Comparison of ENCODE assay signal across 19 mouse cellular contexts in the genomic region with DNA sequence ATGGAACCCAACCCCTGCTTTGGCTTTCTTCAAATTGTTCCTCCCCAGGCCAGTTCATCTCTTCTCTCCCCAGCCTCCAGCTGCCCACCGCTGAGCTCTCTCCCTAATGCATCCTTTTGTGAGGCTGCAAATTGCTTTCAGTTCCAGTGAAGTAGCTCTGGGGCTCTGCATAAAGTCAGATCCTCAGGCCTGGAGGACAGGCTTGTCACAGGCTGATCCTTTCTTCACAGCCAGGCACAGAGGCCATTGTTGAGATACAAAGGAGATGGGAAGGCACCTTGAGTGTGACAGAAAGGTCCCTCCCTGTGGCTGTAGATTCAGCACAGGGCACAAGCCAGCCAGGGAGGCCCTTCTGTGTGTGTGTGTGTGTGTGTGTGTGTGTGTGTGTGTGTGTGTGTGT.
DNase-seq lines count a peak whose midpoint lies in the region; ATAC-seq lines count a peak whose summit lies in the region.
"Had no signal": no experiment of that assay in that cellular context is flagged by ENCODE, and none has a peak within 500 bp of the region (broad histone marks: within the 10 kb centered on the region; RNA-seq: fewer than 3 reads in every experiment).

No protein-coding gene starts in this region.

- no peaks in the 10 kb centered on the region for H3K36me3 ChIP-seq in hindbrain, embryonic 11.5 days (ENCODE audit: control insufficient read depth, insufficient read depth, low read length)
- H3K36me3 ChIP-seq in midbrain, embryonic 11.5 days (ENCODE audit: control insufficient read depth, insufficient read depth, low read length), result no peaks in the 10 kb centered on the region

- H3K4me1 ChIP-seq in hindbrain, embryonic 11.5 days (replicated peaks; ENCODE audit: control insufficient read depth, insufficient read depth, low read length), result peaks cover 4% of the 10 kb centered on the region
- peaks cover 22% of the 10 kb centered on the region for H3K4me1 ChIP-seq in midbrain, embryonic 11.5 days (ENCODE audit: control insufficient read depth, insufficient read depth, low read length)

- H3K9me3 ChIP-seq in hindbrain, embryonic 11.5 days (ENCODE audit: control insufficient read depth, low read length), result no peaks in the 10 kb centered on the region
- H3K9me3 ChIP-seq in midbrain, embryonic 11.5 days (ENCODE audit: control insufficient read depth, low read length), result no peaks in the 10 kb centered on the region

- 19% methylated on average over 1 of the region's 1 CpGs for WGBS in hindbrain, embryonic 11.5 days
- 0% methylated on average over 1 of the region's 1 CpGs for WGBS in midbrain, embryonic 11.5 days

- H3K27me3 ChIP-seq in hindbrain, embryonic 11.5 days (ENCODE audit: control insufficient read depth, insufficient read depth, low read length), result no peaks in the 10 kb centered on the region
- H3K27me3 ChIP-seq in midbrain, embryonic 11.5 days (ENCODE audit: control insufficient read depth, insufficient read depth, low read length), result peaks cover 15% of the 10 kb centered on the region

- peak overlapping the region; percentile 59; the same call in 1 of the 2 replicates for H3K27ac ChIP-seq in hindbrain, embryonic 11.5 days (ENCODE audit: low read depth, low read length)
- 0 out of 2 replicates have a peak overlapping the region, but pooled peaks have one; percentile 10 for H3K27ac ChIP-seq in midbrain, embryonic 11.5 days (ENCODE audit: low read depth, low read length)

- H3K4me2 ChIP-seq in hindbrain, embryonic 11.5 days (replicated peaks; ENCODE audit: low read depth, low read length), result no peak overlapping the region
- H3K4me2 ChIP-seq in midbrain, embryonic 11.5 days, result no peak overlapping the region
- H3K4me2 ChIP-seq: heart, embryonic 11.5 days had no signal

- H3K4me3 ChIP-seq in hindbrain, embryonic 11.5 days (ENCODE audit: low read depth, low read length), result no peak overlapping the region
- H3K4me3 ChIP-seq in midbrain, embryonic 11.5 days (ENCODE audit: low read depth, low read length), result no peak overlapping the region
- H3K4me3 ChIP-seq: myocyte had no signal

- peak; percentile 30 for DNase-seq in retina, postnatal 1 day
- no peak for DNase-seq in retina, embryonic 14.5 days (ENCODE audit: low spot score)
- DNase-seq in hindbrain, embryonic 11.5 days (ENCODE audit: low spot score), result no peak
- DNase-seq in midbrain, embryonic 11.5 days (ENCODE audit: low spot score, missing footprints), result no peak
- no peak for DNase-seq in cerebellum, adult 18-20 months
- no peak for DNase-seq in right cerebral cortex, adult 2 months (ENCODE audit: low spot score in 2 of 2)
- no peak for DNase-seq in urinary bladder, adult 2 months (ENCODE audit: low spot score)
- DNase-seq: cerebellum, adult 9-10 months; heart, postnatal 14 days; kidney, adult 18-20 months; kidney, postnatal 14 days; left cerebral cortex, postnatal 4 days; liver; liver, postnatal 0 days; lung, postnatal 10 days; thymus, adult 2 months had no signal

- ATAC-seq in hindbrain, embryonic 11.5 days (ENCODE audit: low FRiP score), result no peak
- ATAC-seq in midbrain, embryonic 11.5 days (ENCODE audit: low FRiP score), result no peak
- no peak for ATAC-seq in megakaryocyte progenitor cell, adult 5-6 weeks (replicated peaks; ENCODE audit: poor library complexity)
- ATAC-seq: liver, postnatal 0 days had no signal

- no peak overlapping the region for H3K9ac ChIP-seq in hindbrain, embryonic 11.5 days (ENCODE audit: low read depth, low read length)
- H3K9ac ChIP-seq in midbrain, embryonic 11.5 days (ENCODE audit: low read length), result no peak overlapping the region; the same call in 1 of the 2 replicates
- H3K9ac ChIP-seq: liver, postnatal 0 days had no signal
